Mouse (Mus musculus): ENCODE measurements around the gene Ezh1. TPM values are rescaled to one million over a fixed set of nuclear protein-coding genes. Genes with fewer than 3 reads are reported as not detected.

Ezh1 gene
- polyA plus RNA-seq, 1 experiment, result 50.3 TPM

GRCm38 (mm10) chr11:101247521-101248030 is 21.3 kb upstream of the Ezh1 start:
- no peak for DNase-seq (ENCODE audit: extremely low spot score in 1 of 2, low spot score in 1 of 2)

DNA sequence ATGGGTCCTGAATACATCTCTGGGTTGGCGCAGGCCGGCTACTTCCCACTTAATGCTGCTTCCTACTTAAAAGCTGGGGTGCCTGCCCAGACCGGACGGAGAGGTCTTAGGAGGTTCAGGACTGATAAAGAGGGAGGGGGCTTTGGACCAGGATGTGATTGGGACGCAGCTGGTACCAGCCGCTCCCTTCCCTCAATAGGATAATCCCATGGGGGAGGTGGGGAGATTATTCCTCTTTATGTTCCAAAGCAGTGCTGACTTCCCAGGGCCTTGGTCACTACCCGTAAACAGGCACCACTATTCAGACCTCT is 20.4 kb upstream of the Ezh1 start:
- DNase-seq (ENCODE audit: extremely low spot score in 1 of 2, low spot score in 1 of 2), result no peak

DNA sequence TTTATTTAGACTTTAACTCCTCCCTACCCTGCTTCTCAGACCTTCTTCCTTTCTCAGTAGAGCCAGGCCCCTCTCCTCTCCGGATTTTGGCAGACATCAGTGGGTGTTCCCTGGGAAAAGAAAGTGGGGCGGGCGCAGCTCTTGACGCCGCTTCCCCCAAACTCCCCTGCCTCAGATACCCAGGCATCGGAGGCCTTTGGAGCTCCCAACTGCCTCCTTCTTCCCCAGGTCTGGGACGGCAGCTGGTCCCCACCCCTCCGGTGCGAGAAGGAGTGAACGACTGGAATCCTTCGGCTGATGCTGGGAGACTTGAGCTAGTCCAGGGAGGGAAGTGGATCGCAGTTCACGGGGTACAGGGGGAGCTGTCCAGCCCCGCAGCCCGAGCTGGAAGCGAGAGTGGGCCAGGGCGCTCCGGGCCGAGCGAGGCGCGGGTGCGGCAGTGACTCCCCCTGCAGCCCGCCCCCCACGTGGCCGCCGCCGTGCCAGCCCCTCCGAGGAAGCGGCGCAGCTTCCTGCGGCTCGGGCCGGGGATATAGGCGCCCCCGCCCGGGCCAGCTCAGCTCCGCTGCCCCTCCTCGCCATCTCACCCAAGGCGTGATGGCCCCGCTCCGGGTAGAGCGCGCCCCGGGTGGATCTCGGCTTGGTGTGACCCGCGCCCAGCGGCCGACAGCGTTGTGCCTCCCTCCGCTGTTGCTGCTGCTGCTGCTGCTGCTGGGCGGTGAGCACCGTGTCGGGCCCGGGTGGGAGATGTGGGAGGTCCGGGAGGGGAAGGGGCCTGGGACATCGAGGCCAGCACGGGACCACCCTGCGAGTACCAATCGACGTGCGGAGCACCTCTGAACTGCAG is 19.8 kb upstream of the Ezh1 start, which contains the start of gene Ramp2:
Ramp2 (plus strand) TSS at position 174 of the 847 bp plus-strand sequence.
- peak in 1 of 2 experiments; percentile 28 for DNase-seq (ENCODE audit: extremely low spot score in 1 of 2, low spot score in 1 of 2)

DNA sequence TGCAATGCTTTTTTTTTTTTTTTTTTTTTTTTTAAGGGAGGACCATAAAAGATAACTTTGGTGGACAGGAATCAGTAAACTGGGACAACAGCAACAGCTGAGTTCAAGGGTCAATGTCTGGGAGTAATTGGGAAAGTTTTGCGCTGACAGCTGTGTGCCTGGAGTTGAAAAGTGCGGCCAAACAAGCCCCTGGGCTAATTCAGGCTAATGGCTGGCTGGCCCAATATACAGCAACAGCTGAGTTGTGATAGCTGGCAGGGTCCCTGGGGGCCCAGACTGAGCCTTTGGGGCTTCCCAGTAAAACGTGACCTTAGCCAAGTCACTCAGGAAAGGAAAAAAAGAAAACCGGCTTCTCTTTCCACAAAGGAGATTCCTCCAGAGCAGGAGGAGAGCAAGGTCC is 18.8 kb upstream of the Ezh1 start:
- DNase-seq (ENCODE audit: extremely low spot score in 1 of 2, low spot score in 1 of 2), result no peak

DNA sequence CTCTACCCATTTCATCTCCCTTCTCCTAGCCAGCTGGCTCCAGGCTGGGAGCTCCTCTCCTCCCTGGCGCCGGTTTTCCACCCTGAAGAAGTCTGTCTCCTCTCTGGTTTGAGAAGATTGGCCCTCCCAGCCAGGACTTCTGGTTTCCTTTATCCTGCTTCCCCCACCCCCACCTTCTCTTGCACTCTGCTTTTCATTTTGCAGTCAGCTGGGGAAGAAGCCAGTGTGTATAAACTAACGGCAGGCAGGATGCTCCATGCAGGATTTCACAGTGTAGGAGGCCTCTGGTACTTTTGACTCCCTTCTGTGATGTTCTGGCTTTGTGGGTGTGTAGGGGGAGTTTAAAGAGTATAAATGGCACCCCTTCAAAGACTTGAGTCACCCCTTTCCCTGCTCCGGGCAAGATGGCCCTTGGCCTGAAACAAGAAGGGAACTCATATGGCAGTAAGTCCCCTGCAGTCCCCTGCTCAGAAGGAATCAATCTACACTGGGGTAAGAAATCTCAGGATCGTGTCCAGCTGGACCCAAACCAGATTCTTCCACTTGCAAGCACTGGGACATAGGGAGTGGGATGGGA is 11.9 kb upstream of the Ezh1 start:
- DNase-seq (ENCODE audit: extremely low spot score in 1 of 2, low spot score in 1 of 2), result peak in 1 of 2 experiments; percentile 59

DNA sequence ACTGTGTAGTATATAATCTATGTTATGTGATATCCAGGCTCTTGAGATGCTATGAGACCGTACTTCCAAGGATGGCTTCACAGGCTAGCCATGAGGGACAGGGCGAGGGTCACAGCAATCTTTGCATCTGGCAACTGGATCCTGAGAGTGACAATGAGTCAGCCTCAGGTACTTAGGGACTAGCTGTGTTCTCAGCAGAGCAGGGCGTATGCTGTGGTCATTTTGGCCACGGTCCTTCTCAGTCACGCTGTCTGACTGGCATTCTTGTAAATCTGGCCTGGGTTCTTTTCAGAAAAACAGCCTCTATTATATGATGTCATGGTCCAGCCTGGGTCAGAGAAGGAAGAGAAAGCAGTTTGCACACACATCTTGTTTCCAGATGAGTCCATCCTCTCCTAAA is 10.5 kb upstream of the Ezh1 start:
- no peak for DNase-seq (ENCODE audit: extremely low spot score in 1 of 2, low spot score in 1 of 2)

DNA sequence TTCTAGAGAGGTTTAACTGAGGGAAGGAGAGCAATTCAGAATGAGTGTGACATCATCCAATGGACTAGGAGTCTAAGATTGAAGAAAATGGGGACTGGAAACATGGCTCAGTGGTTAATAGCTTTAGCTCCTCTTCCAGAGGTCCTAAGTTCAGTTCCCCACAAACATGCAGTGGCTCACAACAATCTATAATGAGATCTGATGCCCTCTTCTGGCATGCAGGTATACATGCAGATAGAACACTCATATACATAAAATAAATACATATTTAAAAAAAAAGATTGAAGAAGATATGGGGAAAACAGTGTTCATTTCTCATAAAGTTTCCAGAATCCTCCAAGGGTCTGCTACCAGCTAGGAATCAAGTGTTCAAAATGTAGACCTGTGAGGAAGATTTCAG is 9.2 kb upstream of the Ezh1 start:
- no peak for DNase-seq (ENCODE audit: extremely low spot score in 1 of 2, low spot score in 1 of 2)

DNA sequence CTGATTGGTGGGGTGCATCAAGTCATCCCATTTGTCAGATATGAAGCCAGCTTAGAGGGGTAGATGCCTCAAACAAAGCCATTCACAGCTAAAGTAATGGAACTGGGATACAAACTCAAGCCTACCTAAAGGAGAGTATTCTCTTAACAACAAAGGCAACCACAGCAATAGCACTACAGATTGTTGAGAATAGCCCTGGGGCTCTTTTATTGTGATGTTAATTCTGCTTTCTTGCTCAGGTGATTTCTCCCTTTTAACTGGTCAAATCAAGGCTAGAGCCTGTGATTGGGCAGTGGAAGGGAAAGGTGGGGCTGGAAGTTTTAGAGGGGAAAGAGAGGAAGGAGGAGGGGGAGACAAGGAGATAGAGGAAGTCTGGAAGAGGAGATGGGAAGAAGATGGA is 7.9 kb upstream of the Ezh1 start:
- DNase-seq (ENCODE audit: extremely low spot score in 1 of 2, low spot score in 1 of 2), result no peak

DNA sequence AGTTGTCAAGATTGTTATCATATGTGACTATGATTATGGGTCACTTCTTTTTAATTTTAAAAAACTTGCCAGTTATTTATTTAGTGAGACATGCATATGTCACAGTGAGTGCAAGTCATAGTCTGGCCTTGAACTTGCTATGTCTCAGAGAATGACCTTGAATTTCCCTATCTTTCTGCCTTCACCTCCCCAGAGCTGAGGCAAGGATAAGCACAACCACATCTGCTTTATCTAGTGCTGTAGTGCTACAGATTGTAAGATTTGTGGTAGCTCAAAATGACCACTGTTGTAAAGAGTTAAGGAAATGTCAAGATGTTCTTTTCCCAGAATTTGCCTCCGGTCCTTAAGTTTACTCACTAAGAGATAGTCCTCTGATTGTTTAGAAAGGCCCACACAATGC is 7.0 kb upstream of the Ezh1 start:
- DNase-seq (ENCODE audit: extremely low spot score in 1 of 2, low spot score in 1 of 2), result no peak

DNA sequence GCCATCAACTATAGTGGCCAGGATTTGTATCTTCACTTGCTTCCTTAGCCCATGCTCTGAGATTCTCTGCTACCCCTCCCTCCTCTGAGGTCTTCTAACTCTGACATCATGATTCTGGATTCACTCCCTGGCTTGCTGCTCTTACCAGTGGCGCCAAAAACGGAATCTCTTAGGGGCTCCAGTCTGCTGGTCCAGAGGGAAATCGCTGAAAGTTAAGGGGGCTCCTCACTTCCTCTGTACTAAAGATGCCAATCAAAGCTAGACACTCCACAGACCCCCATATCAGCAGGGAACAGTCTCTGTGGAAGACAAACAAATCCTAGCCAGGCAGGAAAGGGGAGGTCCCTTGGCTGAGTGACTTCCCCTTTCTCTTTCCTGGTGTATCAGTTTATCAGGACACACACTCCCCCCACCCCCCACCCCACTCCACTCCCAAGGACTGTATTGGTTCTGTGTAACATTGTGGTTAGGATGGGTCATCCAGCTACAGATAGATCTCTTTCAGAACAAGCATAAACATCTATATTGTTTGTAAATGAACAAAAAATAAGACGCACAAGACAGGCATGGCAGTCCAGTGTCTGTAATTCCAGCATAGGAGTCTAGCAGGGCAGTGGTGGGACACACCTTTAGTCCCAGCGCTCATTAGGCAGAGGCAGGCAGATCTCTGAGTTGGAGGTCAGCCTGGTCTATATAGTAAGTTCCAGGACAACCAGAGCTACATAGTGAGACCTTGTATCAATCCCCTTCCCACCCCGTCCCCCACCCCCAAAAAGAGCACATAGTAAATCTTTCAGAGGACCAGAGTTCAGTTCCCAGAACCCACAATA is 6.0 kb upstream of the Ezh1 start:
- no peak for DNase-seq (ENCODE audit: extremely low spot score in 1 of 2, low spot score in 1 of 2)

DNA sequence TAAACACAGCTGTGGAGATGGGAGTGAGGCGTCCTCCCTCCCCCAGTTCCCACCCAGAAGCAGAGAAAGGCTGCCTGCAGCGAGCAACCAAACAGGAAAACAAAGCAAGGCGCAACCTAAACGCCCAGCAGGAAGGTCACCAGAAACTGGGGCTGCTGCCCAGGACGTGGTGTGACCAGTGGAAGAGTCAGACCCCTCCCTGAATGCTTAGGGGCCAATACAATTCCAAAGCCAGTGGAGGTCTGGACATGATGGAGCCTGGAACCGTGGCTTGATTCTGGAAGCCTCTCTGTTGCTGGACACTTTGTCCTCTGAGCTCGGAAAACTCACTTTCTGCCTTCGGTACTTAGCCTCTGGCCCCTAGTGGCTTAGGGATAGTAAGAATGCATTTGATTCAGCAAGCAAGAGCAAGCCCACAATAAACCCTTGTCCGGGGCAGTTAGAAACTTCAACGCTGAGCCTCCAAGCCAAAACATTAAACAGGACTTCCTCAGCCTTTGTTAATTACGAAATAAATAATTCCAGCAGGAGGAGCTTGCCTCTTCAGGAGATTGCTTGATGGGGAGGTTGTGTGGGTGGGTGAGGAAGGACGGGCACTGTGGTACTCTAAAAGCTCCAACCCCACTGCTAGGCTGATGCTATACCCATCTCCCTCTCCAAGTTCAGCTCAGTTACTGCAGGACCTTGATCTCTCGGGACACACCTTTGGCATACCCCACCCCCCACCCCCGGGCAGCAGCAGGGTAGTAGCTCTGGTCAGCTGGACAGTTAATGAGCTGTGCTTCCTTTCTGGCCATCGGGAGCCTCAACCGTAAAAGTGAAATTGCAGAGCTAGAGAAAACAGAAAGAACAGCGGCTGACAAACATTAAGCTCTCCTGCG is 5.0 kb upstream of the Ezh1 start:
- DNase-seq (ENCODE audit: extremely low spot score in 1 of 2, low spot score in 1 of 2), result no peak

DNA sequence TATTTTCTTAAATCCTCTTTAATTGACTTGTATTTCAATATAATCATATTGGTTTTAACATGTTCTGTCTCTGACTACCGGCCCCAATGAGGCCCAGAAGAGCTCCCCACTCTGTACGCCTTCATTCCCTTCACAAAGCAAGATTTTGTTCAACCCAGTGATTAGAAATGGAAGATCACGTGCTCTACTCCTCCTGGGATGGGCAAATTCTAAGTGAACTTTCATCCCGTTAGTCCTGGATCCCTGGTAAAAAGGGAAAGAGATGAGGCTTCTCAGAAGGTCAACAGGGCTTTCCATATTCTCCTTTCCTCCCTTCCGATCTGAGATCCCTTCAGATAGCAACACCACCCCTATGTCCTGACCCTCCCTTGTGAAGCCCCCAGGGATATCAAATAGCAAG is 4.3 kb upstream of the Ezh1 start:
- no peak for DNase-seq (ENCODE audit: extremely low spot score in 1 of 2, low spot score in 1 of 2)

DNA sequence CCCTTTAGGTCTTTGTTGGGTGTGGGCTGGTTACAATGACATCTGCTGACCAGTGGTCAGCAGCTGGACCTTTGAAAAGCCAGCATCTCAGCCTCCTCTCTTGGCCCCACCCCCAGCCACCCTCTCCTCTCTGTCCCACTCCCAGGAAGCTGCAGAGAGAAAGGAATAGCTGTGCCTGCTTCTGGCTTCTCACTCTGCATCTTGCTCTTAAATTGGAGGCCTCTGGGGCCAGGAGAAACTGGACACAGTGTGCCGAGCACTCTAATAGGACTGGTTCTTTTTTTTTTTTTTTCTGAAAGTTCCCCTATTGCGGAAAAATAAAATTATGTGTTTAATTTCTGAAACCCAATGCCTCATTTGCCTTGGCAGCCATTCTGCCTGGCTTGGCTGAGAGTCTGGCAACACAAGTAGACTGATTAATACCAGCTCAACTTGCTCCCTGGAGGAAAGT is 3.8 kb upstream of the Ezh1 start:
- no peak for DNase-seq (ENCODE audit: extremely low spot score in 1 of 2, low spot score in 1 of 2)

DNA sequence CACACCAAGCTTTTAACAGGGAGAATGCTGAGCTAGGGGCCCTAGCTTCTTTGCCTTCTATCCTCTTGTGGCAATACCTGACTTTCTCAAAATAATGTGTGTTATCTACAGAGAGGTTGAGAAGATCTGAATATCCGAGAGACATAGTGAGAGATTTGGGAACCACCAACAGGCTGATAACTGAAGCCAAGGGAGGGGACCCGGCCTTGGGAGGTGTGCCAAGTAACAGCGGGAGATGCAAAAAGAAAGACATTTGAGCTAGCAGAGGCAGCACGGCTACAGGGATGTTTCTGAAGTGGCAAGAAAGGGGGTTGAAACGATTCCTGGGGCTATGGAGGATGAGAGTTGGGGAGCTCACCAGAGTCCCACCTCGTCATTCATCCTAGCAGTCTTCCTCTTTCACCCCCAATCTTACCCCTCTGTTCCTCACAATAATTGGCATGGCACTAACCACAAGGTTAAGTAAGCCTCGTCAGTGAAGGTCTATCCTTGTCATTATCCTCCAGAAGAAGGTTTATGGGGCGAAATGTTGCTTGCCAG is 3.2 kb upstream of the Ezh1 start:
- DNase-seq (ENCODE audit: extremely low spot score in 1 of 2, low spot score in 1 of 2), result no peak

GRCm38 (mm10) chr11:101225331-101226064 is 765 bp downstream of the Ezh1 start:
- DNase-seq (ENCODE audit: extremely low spot score in 1 of 2, low spot score in 1 of 2), result no peak

DNA sequence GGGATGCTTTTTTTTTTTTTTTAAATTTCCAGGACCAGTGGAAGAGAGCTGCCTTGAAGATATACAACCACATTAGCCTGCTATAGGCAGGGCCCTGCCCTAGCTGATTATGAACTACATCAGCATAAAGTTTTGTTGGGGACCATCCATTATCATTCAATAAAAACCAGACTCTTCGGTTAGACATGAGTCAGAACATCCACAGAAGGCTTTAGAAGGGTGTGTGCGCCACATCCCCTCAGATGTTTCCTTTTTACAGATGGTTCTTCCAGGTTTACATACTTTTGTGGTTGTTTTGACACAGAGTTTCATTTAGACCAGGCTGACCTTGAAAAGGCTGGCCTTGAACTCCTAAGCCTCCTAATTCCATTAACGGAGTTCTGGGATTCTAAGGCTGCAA is 1.9 kb downstream of the Ezh1 start:
- DNase-seq (ENCODE audit: extremely low spot score in 1 of 2, low spot score in 1 of 2), result no peak

- DNase-seq (ENCODE audit: extremely low spot score in 1 of 2, low spot score in 1 of 2), result no peak
These were observed 4.8 kb downstream of the Ezh1 start for GRCm38 (mm10) chr11:101221306-101221986.

- no peak for DNase-seq (ENCODE audit: extremely low spot score in 1 of 2, low spot score in 1 of 2)
These were observed 5.4 kb downstream of the Ezh1 start for GRCm38 (mm10) chr11:101220853-101221252.
